Comparison of ENCODE assay signal across 29 mouse cellular contexts in the genomic region with DNA sequence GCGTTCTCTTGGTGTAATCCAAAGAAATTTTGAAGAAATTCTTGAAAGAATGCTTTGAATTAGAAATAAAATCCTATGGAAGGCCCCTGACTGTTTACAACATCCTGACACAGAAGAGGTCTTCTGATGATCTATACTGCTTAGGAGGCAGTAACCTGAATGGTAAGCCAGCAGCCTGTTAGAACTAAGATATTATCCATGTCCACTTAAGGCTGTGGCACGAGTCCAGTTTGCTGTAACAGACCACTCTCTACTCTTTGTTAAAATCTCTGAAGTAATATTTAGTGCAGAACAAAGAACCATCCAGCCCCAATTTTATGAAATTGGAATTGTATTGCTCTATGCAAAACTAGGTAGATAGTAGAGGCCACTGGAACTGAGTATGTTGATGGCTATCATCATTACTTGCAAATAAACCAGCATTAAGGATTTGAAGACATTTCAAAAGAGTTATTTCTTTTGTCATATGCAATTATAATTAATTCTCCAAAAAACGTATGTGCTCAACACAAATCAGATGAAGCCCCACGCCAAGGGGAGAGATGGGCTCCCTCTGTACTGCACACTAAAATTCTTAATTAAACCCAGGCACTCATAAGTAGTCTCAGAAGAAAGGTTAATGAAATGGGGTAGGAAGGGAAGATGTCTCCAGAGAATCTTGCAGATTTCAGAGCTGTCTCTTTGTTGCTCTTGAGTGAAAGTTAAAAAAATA.
DNase-seq lines count a peak whose midpoint lies in the region; ATAC-seq and TF ChIP-seq lines count a peak whose summit lies in the region.
"Had no signal": no experiment of that assay in that cellular context is flagged by ENCODE, and none has a peak within 500 bp of the region (broad histone marks: within the 10 kb centered on the region; RNA-seq: fewer than 3 reads in every experiment).

No protein-coding gene starts in this region.

- H3K27ac ChIP-seq in hindbrain, embryonic 13.5 days, result peak overlapping the region; percentile 32; the same call in 1 of the 2 replicates
- H3K27ac ChIP-seq in hindbrain, postnatal 0 days, result no peak overlapping the region
- no peak overlapping the region for H3K27ac ChIP-seq in limb, embryonic 14.5 days (replicated peaks; ENCODE audit: low read depth, low read length)
- no peak overlapping the region for H3K27ac ChIP-seq in limb, embryonic 10.5 days
- H3K27ac ChIP-seq in midbrain, embryonic 16.5 days (ENCODE audit: low read length), result no peak overlapping the region
- H3K27ac ChIP-seq in midbrain, postnatal 0 days (ENCODE audit: low read depth, low read length), result no peak overlapping the region
- H3K27ac ChIP-seq: forebrain, embryonic 12.5 days; forebrain, embryonic 15.5 days; heart, embryonic 15.5 days; hindbrain, embryonic 10.5 days; intestine, embryonic 15.5 days had no signal

- H3K36me3 ChIP-seq in hindbrain, embryonic 13.5 days, result no peaks in the 10 kb centered on the region
- H3K36me3 ChIP-seq in hindbrain, postnatal 0 days (ENCODE audit: insufficient read depth, low read length), result no peaks in the 10 kb centered on the region
- no peaks in the 10 kb centered on the region for H3K36me3 ChIP-seq in limb, embryonic 14.5 days (ENCODE audit: control insufficient read depth, insufficient read depth, low read length)
- H3K36me3 ChIP-seq in limb, embryonic 10.5 days, result no peaks in the 10 kb centered on the region
- no peaks in the 10 kb centered on the region for H3K36me3 ChIP-seq in midbrain, embryonic 16.5 days (ENCODE audit: control insufficient read depth, insufficient read depth, low read length)
- H3K36me3 ChIP-seq in midbrain, postnatal 0 days (ENCODE audit: insufficient read depth, low read length), result no peaks in the 10 kb centered on the region
- H3K36me3 ChIP-seq: forebrain, embryonic 12.5 days; forebrain, embryonic 15.5 days; G1E; heart, embryonic 12.5 days; heart, embryonic 15.5 days; hindbrain, embryonic 10.5 days; intestine, embryonic 15.5 days had no signal

- no peak overlapping the region for H3K4me2 ChIP-seq in hindbrain, embryonic 13.5 days
- no peak overlapping the region for H3K4me2 ChIP-seq in hindbrain, postnatal 0 days (ENCODE audit: low read depth, low read length)
- no peak overlapping the region for H3K4me2 ChIP-seq in limb, embryonic 14.5 days (replicated peaks; ENCODE audit: low read depth, low read length, severe bottlenecking)
- no peak overlapping the region for H3K4me2 ChIP-seq in midbrain, embryonic 16.5 days (ENCODE audit: low read length)
- no peak overlapping the region for H3K4me2 ChIP-seq in midbrain, postnatal 0 days (ENCODE audit: low read depth, low read length, poor library complexity, severe bottlenecking)
- H3K4me2 ChIP-seq: forebrain, embryonic 12.5 days; forebrain, embryonic 15.5 days; heart, embryonic 12.5 days; heart, embryonic 15.5 days; intestine, embryonic 15.5 days had no signal

- H3K9ac ChIP-seq in hindbrain, embryonic 13.5 days, result no peak overlapping the region
- no peak overlapping the region for H3K9ac ChIP-seq in hindbrain, postnatal 0 days (replicated peaks; ENCODE audit: low read length)
- no peak overlapping the region for H3K9ac ChIP-seq in limb, embryonic 14.5 days (ENCODE audit: low read depth, low read length, severe bottlenecking)
- no peak overlapping the region for H3K9ac ChIP-seq in midbrain, embryonic 16.5 days (ENCODE audit: low read depth, low read length)
- no peak overlapping the region for H3K9ac ChIP-seq in midbrain, postnatal 0 days (replicated peaks; ENCODE audit: low read length, poor library complexity, severe bottlenecking)
- H3K9ac ChIP-seq: forebrain, embryonic 12.5 days; forebrain, embryonic 15.5 days; heart, embryonic 12.5 days; heart, embryonic 15.5 days; intestine, embryonic 15.5 days had no signal

- no peak for ATAC-seq in hindbrain, embryonic 13.5 days (ENCODE audit: low FRiP score)
- ATAC-seq in hindbrain, postnatal 0 days, result no peak
- ATAC-seq in limb, embryonic 14.5 days (ENCODE audit: low FRiP score, low read depth), result peak; percentile 19; the same call in 1 of the 2 replicates
- ATAC-seq in midbrain, embryonic 16.5 days, result 0 out of 2 replicates have a peak, but pooled peaks have one; percentile 40
- ATAC-seq in midbrain, postnatal 0 days (ENCODE audit: low FRiP score), result no peak
- ATAC-seq: forebrain, embryonic 15.5 days; intestine, embryonic 15.5 days; Patski had no signal

- H3K4me1 ChIP-seq in hindbrain, embryonic 13.5 days (replicated peaks), result peaks cover 7% of the 10 kb centered on the region; the same call in 1 of the 2 replicates
- no peaks in the 10 kb centered on the region for H3K4me1 ChIP-seq in hindbrain, postnatal 0 days (ENCODE audit: insufficient read depth, low read length)
- no peaks in the 10 kb centered on the region for H3K4me1 ChIP-seq in limb, embryonic 14.5 days (ENCODE audit: control insufficient read depth, insufficient read depth, low read length)
- H3K4me1 ChIP-seq in limb, embryonic 10.5 days, result peaks cover 5% of the 10 kb centered on the region
- H3K4me1 ChIP-seq in midbrain, embryonic 16.5 days (ENCODE audit: control insufficient read depth, insufficient read depth, low read length), result no peaks in the 10 kb centered on the region; the same call in 1 of the 2 replicates
- H3K4me1 ChIP-seq in midbrain, postnatal 0 days (ENCODE audit: insufficient read depth, low read length), result no peaks in the 10 kb centered on the region
- H3K4me1 ChIP-seq: forebrain, embryonic 12.5 days; forebrain, embryonic 15.5 days; heart, embryonic 12.5 days; heart, embryonic 15.5 days; hindbrain, embryonic 10.5 days; intestine, embryonic 15.5 days had no signal

- no peaks in the 10 kb centered on the region for H3K9me3 ChIP-seq in hindbrain, embryonic 13.5 days
- no peaks in the 10 kb centered on the region for H3K9me3 ChIP-seq in hindbrain, postnatal 0 days (ENCODE audit: low read length)
- no peaks in the 10 kb centered on the region for H3K9me3 ChIP-seq in limb, embryonic 14.5 days (ENCODE audit: control insufficient read depth, low read length)
- H3K9me3 ChIP-seq in limb, embryonic 10.5 days (replicated peaks), result no peaks in the 10 kb centered on the region
- H3K9me3 ChIP-seq in midbrain, embryonic 16.5 days (replicated peaks; ENCODE audit: control insufficient read depth, low read length, poor library complexity, severe bottlenecking), result no peaks in the 10 kb centered on the region
- no peaks in the 10 kb centered on the region for H3K9me3 ChIP-seq in midbrain, postnatal 0 days (ENCODE audit: low read length)
- H3K9me3 ChIP-seq: forebrain, embryonic 12.5 days; forebrain, embryonic 15.5 days; G1E; heart, embryonic 12.5 days; heart, embryonic 15.5 days; hindbrain, embryonic 10.5 days; intestine, embryonic 15.5 days had no signal

- no peak overlapping the region for H3K4me3 ChIP-seq in hindbrain, embryonic 13.5 days
- H3K4me3 ChIP-seq in hindbrain, postnatal 0 days (ENCODE audit: low read length), result no peak overlapping the region
- no peak overlapping the region for H3K4me3 ChIP-seq in limb, embryonic 14.5 days (replicated peaks; ENCODE audit: low read length)
- no peak overlapping the region for H3K4me3 ChIP-seq in limb, embryonic 10.5 days
- H3K4me3 ChIP-seq in midbrain, embryonic 16.5 days (ENCODE audit: low read depth, low read length), result no peak overlapping the region
- H3K4me3 ChIP-seq in midbrain, postnatal 0 days (ENCODE audit: low read depth, low read length), result no peak overlapping the region
- H3K4me3 ChIP-seq: erythroblast, embryonic 14.5 days; forebrain, embryonic 12.5 days; forebrain, embryonic 15.5 days; heart, embryonic 12.5 days; heart, embryonic 15.5 days; hindbrain, embryonic 10.5 days; intestine, embryonic 15.5 days had no signal

- 71% methylated on average over 4 of the region's 4 CpGs for WGBS in hindbrain, embryonic 13.5 days
- 82% methylated on average over 4 of the region's 4 CpGs for WGBS in hindbrain, postnatal 0 days
- WGBS in limb, embryonic 14.5 days, result 42% methylated on average over 4 of the region's 4 CpGs
- 75% methylated on average over 4 of the region's 4 CpGs for whole genome bisulfite sequencing in limb, embryonic 10.5 days
- WGBS in midbrain, embryonic 16.5 days, result 74% methylated on average over 4 of the region's 4 CpGs
- 79% methylated on average over 4 of the region's 4 CpGs for WGBS in midbrain, postnatal 0 days

- TF ChIP-seq POLR2A in limb, embryonic 14.5 days (IDR thresholded peaks at IDR 0.05; ENCODE audit: borderline replicate concordance, extremely low read depth, insufficient read depth, insufficient read length), result no peak

- no peak for TF ChIP-seq CTCF in hindbrain, postnatal 0 days (IDR thresholded peaks at IDR 0.05; ENCODE audit: low read depth)
- no peak for TF ChIP-seq CTCF in midbrain, postnatal 0 days (IDR thresholded peaks at IDR 0.05)

- DNase-seq in hindbrain, postnatal 0 days (ENCODE audit: low spot score), result no peak
- DNase-seq in limb, embryonic 14.5 days (ENCODE audit: low spot score), result no peak
- DNase-seq in limb, embryonic 10.5 days (ENCODE audit: low spot score), result no peak
- DNase-seq in midbrain, postnatal 0 days (ENCODE audit: low spot score), result no peak
- DNase-seq in ovary, postnatal 36 days (ENCODE audit: low spot score), result no peak
- DNase-seq: adrenal gland, postnatal 10 days; adrenal gland, postnatal 36 days; B cell, adult 2 months; cerebellum, adult 11 months; cerebellum, adult 2 months; cerebellum, adult 9-11 months; cerebellum, postnatal 25 days; embryo, embryonic 11 days; gastrocnemius, postnatal 25 days; heart, adult 18-20 months; heart, postnatal 10 days; heart, postnatal 36 days had no signal

- no peaks in the 10 kb centered on the region for H3K27me3 ChIP-seq in hindbrain, embryonic 13.5 days
- H3K27me3 ChIP-seq in hindbrain, postnatal 0 days (ENCODE audit: insufficient read depth, low read length), result no peaks in the 10 kb centered on the region
- H3K27me3 ChIP-seq in limb, embryonic 14.5 days (ENCODE audit: control insufficient read depth, insufficient read depth, low read length), result no peaks in the 10 kb centered on the region
- no peaks in the 10 kb centered on the region for H3K27me3 ChIP-seq in limb, embryonic 10.5 days (ENCODE audit: low read depth, poor library complexity, severe bottlenecking)
- H3K27me3 ChIP-seq in midbrain, embryonic 16.5 days (ENCODE audit: control insufficient read depth, insufficient read depth, low read depth, low read length), result no peaks in the 10 kb centered on the region
- H3K27me3 ChIP-seq in midbrain, postnatal 0 days (ENCODE audit: insufficient read depth, low read length), result no peaks in the 10 kb centered on the region
- H3K27me3 ChIP-seq: CH12.LX; forebrain, embryonic 12.5 days; forebrain, embryonic 15.5 days; heart, embryonic 12.5 days; heart, embryonic 15.5 days; intestine, embryonic 15.5 days; Patski had no signal

Comparison
In these comparisons a context has a peak if more than half of its experiments do, and no peak if none do; other contexts are left out.
1. ATAC-seq: peak in limb, embryonic 14.5 days (single experiment) and midbrain, embryonic 16.5 days (single experiment); none in hindbrain, embryonic 13.5 days (single experiment), hindbrain, postnatal 0 days (single experiment) and midbrain, postnatal 0 days (single experiment).